Mouse (Mus musculus) heart, postnatal 0 days (tissue): ENCODE data around the gene Ccl26.

Source experiments
- CTCF ChIP-seq: IDR thresholded peaks from 2 replicates; pipeline ENCODE4 v1.5.1; 2016; ENCODE audit warnings: antibody characterized with exemption, control low read depth, low read depth
- EP300 ChIP-seq: IDR thresholded peaks from 2 replicates; pipeline ENCODE4 v1.6.1; 2016; ENCODE audit warnings: antibody characterized with exemption, low read depth

DNA sequence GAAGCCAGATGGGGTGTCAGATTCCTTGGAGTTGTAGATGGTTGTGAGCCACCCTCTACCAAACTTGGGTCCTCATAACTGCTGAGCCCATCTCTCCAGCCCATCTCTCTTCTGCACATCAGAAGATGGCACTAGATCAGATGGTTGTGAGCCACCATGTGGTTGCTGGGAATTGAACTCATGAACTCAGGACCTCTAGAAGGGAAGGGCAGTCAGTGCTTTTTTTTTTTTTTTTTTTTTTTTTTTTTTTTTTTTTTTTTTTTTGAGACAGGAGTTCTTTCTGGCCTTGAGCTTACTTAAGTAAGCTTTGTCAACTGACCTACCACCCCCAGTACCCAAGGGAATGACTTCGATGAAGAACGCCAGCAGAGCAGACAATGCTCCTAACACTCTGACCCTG is 15.4 kb downstream of the Ccl26 start:
- TF ChIP-seq CTCF (no peak), EP300 (no peak)
